Mouse (Mus musculus): ENCODE data around the gene Ing3. TPM values are rescaled to one million over a fixed set of nuclear protein-coding genes. Genes with fewer than 3 reads are reported as not detected.

Ing3 gene
- polyA plus RNA-seq (2012; rRNA removed) = 19.1 and 19.7 TPM in 2 replicates

DNA sequence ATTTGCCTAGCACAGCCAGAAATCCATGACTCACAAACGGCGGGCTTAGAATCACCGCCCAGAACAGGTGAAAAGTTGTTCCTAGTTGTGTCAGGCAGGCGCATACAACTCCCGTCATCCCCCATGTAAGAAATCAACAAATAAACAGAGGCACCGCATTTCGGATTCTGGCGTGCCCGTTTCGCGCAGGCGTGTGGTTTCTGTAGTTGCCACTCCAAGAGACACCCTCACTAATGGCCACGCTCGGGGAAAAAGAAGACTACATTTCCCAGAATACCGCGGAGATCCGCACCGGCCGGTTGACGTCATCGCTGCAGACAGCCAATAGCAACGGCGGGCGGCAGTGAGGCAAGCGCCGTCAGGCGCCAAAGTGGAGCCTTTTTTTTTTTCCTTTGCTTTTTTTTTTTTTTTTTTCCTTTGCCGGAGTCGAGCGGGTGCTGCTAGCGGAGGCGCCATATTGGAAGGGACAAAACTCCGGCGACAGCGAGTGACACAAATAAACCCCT is at the start of gene Ing3:
Gene Ing3 (plus strand): TSS at position 346 of the 506 bp plus-strand sequence.

GRCm38 (mm10) chr6:21985732-21986540 is 36.6 kb downstream of the Ing3 start, which contains the start of gene Cped1:
TSS of gene Cped1 (plus strand) at chr6:21985916.

Other genes starting within 250 kb of the Ing3 start
- 13.6 and 15.8 TPM in 2 replicates for gene Tspan12, start 97.1 kb upstream of the Ing3 start, polyA plus RNA-seq (2012; rRNA removed)
- gene Cped1, start 36.3 kb downstream of the Ing3 start, polyA plus RNA-seq (2012; rRNA removed) = 2.3 and 2.6 TPM in 2 replicates